Comparison of ENCODE assay signal across 8 mouse cellular contexts in genomic region chr2:68364181-68364900, GRCm38 (mm10).
DNase-seq lines count a peak whose midpoint lies in the region; ATAC-seq and TF ChIP-seq lines count a peak whose summit lies in the region.

No protein-coding gene starts in this region.

- intact Hi-C loops in heart, postnatal 10 days (cut with DNase I): loop anchor here (2.0 to 10.0 kb wide), 4 partner anchors 108 to 740 kb away; partner anchors contain the start of gene Stk39

- H3K4me1 ChIP-seq in lung, postnatal 0 days (ENCODE audit: insufficient read depth, low read depth, low read length): no peaks in the 10 kb centered on the region

- no peak overlapping the region for H3K4me2 ChIP-seq in lung, postnatal 0 days (replicated peaks; ENCODE audit: low read depth, low read length)

- no peak overlapping the region for H3K9ac ChIP-seq in lung, postnatal 0 days (replicated peaks; ENCODE audit: low read depth)

- TF ChIP-seq EP300 in lung, postnatal 0 days (IDR thresholded peaks at IDR 0.05): no peak

- peak; percentile 86 for TF ChIP-seq CTCF in lung, postnatal 0 days (IDR thresholded peaks at IDR 0.05)

- DNase-seq in 3T3-L1 (ENCODE audit: low read depth, low spot score) (peak; percentile 67), ZHBTc4 (ENCODE audit: low read depth, low spot score) (peak; percentile 74)
- DNase-seq in embryo, embryonic 10.5 days (ENCODE audit: low spot score): peak; percentile 84
- DNase-seq in heart, postnatal 10 days: peak; percentile 66 to 69
- DNase-seq in kidney, postnatal 36 days: peak; percentile 39 to 55
- DNase-seq in lung, postnatal 0 days (ENCODE audit: low spot score): peak; percentile 72
- peak; percentile 84 for DNase-seq in retina, embryonic 14.5 days (ENCODE audit: low spot score)
- no peak for DNase-seq in spleen, postnatal 36 days (ENCODE audit: low spot score in 2 of 2)

- H3K9me3 ChIP-seq in lung, postnatal 0 days (ENCODE audit: low read length): no peaks in the 10 kb centered on the region

- H3K4me3 ChIP-seq in lung, postnatal 0 days (ENCODE audit: low read depth, low read length): no peak overlapping the region

- WGBS in lung, postnatal 0 days: 26% methylated on average over 12 of the region's 12 CpGs

- H3K27me3 ChIP-seq in lung, postnatal 0 days (replicated peaks; ENCODE audit: insufficient read depth, low read length): no peaks in the 10 kb centered on the region

- no peaks in the 10 kb centered on the region for H3K36me3 ChIP-seq in lung, postnatal 0 days (ENCODE audit: insufficient read depth, low read length)

- H3K27ac ChIP-seq in lung, postnatal 0 days (ENCODE audit: low read length): no peak overlapping the region

- ATAC-seq in lung, postnatal 0 days: 0 out of 2 replicates have a peak, but pooled peaks have one; percentile 32

Comparison
In these comparisons a context has a peak if more than half of its experiments do, and no peak if none do; other contexts are left out.
1. DNase-seq: peak in 3T3-L1 (single experiment), ZHBTc4 (single experiment), embryo, embryonic 10.5 days (single experiment), heart, postnatal 10 days (2 of 2), kidney, postnatal 36 days (2 of 2), lung, postnatal 0 days (single experiment) and retina, embryonic 14.5 days (single experiment); none in spleen, postnatal 36 days (0 of 2).